Mouse (Mus musculus) liver, embryonic 14.5 days (tissue): ENCODE measurements around the gene Ptprn2.

Experiments
- CTCF ChIP-seq: IDR thresholded peaks from 2 replicates; pipeline ENCODE4 v1.5.1; 2016; ENCODE audit warnings: antibody characterized with exemption, low read depth, control low read depth
- EP300 ChIP-seq: IDR thresholded peaks from 2 replicates; pipeline ENCODE4 v1.6.1; 2016; ENCODE audit warnings: antibody characterized with exemption, low read depth

DNA sequence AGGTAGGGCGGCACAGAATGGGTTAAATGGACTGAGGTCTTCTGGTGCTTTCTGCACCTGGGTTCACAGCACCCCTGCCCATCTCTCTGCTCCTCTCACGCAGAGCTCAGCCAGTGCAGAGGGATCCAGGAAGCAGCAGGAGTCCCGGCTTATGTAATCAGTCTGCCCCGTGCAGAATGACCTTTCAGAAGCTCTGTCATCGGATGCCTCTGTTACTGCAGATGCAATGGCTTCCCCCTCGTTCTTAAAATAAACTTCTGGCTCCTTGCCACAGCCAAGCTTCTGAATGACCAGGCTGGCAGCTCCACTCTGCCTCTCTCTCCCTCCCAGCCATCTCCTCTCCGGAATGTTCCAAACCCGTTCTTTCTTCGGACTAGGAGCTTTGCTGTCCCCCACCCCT lies 714.6 kb downstream of the Ptprn2 start:
- TF ChIP-seq CTCF, result no peak
- no peak for TF ChIP-seq EP300
